Mouse (Mus musculus): ENCODE measurements around the gene Tmem239.
A peak's percentile ranks its signal among the peaks of the same experiment; 100 is the strongest.

DNA sequence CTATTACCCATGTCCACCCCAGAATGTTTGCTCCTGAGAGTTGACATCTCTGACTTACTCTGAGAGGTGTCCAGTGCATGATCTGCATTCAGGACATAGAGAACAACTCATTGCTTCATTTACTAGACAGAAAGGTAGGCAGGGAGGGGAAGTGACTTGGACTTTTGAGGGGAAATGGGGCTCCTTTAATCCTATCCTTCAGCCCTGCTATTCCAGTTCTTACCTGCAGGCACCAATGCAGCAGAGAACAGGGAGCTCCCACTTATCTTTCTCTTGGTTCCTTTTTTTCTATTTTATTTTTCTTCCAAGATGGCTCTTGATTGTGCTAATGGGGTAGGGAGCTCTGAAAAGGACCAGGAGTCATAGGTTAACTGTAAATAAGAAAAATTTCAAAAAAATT is 42.2 kb downstream of the Tmem239 start:
- TF ChIP-seq CTCF (IDR thresholded peaks at IDR 0.05) = 0 out of 2 replicates have a peak, but pooled peaks have one; percentile 17
- no peak for TF ChIP-seq EP300 (IDR thresholded peaks at IDR 0.05)
